Mouse (Mus musculus): ENCODE data around the gene Mef2a. TPM values are rescaled to one million over a fixed set of nuclear protein-coding genes. Genes with fewer than 3 reads are reported as not detected.
"Not testable (repeated sequence)": the region's sequence is repeated elsewhere in the genome, so short reads cannot be mapped to it uniquely, and the experiment has no call there.

Mef2a gene
- polyA plus RNA-seq, 1 experiment, result 45.3 TPM

DNA sequence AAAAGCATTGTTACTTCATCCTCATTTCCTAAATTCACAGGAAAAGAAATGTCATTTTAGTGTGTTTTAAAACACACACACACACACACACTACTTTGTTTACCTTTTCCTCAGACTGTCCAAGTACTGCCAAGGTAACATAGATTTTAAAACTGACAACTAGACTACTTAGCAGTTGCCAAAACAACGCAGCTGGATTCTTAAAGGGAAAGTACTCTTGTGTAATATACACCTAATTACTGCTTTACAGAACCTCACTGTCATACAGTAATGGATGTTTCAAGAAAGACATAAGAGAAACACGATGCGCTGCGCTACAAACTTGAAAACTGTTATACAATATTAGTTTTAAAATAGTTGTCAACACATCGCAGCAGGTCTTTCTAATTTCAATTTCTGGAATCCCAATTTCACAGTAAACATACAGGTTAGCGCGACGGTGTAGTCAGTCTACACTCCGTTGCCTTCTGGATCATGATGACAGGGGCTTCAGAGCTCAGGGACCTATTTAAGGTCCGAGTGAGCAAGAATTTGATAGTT lies 1.2 kb downstream of the Mef2a start:
- DNase-seq (ENCODE audit: low read depth), result no peak

DNA sequence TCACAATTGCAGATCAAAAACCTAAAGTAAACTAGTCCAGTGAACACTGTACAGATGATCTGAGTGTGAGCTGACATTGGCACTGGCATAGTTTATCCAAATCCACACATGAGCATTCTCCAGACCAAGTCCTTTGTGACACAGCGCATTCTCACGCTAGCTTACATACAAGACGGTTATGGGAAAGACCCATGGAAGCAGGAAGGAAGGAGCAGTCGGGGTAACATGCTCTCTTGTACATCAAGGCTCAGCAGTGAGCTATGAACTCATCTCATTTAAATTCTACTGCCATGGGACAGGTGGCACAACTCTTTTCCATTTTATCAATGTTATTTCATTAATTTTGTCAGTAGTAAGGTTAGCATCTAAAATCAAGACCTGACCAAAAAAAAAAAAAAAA lies 3.0 kb downstream of the Mef2a start:
- DNase-seq (ENCODE audit: low read depth), result no peak

DNA sequence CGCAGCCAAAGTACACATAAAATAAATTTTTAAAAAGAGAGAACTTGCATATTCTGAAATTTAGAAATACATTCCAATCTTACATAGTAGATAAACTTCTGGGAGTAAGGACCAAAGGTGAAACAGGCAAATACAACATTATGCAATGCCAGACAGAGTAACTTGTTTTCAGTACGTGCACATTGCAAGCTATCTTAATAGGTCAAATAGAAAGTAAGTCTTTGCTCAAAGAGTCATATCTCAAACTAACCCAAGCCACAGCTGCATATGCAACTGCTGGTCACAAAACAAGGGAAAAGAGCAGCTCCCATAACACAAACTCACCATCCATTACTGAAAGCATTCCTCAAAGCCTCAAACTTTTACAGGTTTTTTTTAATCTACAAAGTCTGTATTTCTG lies 4.3 kb downstream of the Mef2a start:
- no peak for DNase-seq (ENCODE audit: low read depth)

DNA sequence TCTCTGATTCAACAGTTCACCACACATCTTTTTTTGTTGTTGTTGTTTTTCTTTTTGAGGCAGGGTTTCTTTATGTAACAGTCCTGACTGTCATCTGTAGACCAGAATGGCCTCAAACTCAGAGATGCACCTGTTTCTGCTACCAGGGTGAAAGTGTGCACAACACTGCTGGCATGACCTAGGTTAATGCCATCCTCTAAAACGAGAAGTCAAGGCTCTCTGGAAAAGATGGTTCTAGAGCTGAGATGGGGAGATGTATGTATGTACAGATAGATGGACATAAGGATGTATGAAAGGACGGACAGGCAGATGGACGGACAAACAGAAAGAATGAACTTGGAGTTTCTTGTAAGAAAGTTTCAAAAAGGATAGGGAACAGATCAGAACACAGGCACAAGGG lies 12.1 kb downstream of the Mef2a start:
- no peak for DNase-seq (ENCODE audit: low read depth)

DNA sequence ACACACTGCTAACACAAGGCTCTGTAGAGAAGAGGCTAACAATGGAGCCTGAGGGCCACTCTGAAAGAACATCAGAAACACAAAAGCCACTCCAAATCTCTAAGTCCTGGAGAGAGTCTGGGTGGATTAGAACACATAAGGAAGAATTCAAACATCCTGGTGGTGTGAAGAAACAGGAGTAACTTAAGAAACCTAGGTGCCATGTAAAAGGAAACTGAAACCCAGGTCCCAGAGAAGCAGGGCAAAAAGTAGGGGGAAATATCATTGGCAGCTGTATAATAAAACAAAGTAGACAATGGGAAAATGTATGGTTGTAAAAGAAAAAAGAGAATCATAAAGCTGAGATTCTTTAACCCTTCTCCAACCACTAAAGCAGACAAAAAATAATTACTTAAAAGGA lies 12.8 kb downstream of the Mef2a start:
- DNase-seq (ENCODE audit: low read depth), result no peak

DNA sequence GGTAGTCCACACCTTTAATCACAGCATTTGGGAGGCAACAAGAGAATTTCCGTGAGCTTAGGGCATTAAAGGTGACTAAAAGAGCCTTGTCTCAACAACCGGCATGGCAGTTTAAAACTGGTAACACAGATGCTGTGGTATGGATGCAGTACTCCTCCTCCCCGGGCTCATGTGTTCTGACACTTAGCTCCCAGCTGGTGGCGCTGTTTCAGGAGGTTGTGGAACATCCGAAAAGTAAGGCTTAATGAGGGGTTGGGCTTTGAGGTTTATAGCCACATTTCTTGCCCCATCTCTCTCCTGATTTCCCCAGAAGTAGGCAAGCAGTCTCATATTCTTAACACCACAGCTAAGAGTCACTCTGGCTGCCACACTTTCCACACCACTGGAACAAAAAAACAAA lies 16.8 kb downstream of the Mef2a start:
- no peak for DNase-seq (ENCODE audit: low read depth)

DNA sequence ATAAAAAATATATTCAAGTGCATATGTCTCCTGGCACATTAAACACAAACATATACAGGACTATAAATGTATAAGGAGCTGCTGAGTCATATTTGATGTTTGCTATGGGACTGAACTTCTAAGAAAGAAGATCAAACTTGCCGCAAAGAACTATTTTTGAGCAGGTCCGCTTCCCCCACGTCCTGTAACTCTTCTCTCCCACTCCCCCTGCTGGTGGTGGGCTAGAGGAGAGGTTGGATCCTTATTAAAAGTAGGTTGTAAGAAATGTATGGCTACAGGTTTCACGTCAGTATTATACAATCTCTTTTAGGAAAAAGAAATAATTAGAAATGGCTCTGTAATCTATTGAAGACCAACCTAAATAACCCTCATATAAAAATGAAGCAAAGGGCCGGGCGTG lies 19.0 kb downstream of the Mef2a start:
- DNase-seq (ENCODE audit: low read depth), result no peak

DNA sequence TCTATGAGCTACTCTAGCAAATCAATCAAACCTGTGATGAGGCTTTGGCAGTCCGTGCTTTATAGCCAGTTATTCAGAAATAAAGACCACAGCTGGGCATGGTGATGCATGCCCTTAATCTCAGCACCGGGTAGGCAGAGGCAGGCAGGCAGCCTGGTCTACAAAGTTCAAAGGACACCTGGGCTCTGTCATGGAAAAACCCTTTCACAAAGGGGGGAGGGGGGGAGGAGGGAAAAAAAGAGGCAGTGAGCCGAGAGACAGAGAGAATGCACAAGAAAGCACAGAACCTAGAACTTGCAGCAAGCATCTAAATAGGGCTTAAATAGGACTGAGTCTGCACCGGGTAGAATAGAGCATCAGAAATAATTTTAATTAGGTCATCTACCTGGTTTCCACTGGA lies 19.7 kb downstream of the Mef2a start:
- DNase-seq (ENCODE audit: low read depth), result no peak

DNA sequence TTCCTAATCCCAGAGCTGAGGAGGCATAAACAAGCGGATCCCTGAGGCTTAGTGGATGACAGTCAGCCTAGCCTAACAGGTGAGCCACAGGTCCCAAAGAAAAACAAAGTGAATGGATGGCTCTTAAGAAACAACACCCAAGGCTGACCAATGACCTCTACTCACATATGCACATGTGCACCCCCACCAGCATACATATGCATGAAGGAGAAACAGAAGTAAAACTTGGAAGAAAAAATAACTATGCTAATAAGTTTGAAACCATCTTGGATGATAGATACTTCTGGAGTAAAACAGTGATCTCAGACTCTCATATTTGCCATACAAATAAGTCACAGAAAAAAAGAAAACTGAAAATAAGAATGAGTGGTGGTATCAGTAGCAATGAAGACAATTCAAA lies 28.2 kb downstream of the Mef2a start:
- DNase-seq (ENCODE audit: low read depth), result no peak

DNA sequence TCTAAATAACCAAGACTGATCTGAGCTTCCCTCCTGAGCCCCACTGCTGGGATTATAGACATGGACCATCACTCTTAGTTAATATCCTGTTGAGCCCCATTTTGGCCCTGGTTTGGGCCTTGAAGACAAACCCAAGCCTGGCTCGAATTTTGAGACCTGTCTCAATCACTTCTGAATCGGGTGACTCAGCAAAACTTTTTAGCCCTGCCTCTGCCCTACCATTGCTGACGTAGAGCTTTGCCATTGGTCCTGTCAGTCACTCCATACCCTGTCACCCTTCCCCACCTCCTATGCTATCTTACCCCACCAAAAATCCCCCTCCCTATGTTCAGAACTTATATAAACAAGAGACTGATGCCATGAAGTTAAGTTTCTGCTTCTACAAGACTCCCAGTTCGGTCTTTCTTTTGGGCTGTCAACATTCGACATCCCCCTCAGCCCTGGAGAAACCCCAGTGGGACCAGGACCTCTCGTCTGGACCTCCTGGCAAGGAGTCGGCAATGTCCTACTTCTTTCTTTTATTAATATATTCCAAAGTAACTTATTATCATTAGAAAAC lies 30.5 kb downstream of the Mef2a start:
- DNase-seq (ENCODE audit: low read depth), result no peak

DNA sequence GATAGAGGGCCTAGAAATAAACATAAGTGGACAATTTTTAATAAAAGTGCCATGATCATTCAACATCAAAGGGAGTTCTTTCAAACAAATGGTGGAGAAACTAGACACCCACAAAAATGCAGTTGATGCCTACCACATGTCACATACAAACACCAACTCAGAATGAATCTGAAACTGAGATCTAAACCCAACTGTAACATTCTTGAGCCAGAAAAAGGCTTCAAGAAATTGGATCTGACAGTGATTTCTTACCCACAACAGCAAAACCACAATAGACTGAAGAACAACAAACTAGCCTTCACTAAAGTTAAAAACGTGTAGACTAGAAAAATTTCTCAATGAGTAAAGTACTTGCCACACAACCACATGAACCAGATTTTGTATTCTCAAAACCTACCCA lies 52.3 kb downstream of the Mef2a start:
- no peak for DNase-seq (ENCODE audit: low read depth)

DNA sequence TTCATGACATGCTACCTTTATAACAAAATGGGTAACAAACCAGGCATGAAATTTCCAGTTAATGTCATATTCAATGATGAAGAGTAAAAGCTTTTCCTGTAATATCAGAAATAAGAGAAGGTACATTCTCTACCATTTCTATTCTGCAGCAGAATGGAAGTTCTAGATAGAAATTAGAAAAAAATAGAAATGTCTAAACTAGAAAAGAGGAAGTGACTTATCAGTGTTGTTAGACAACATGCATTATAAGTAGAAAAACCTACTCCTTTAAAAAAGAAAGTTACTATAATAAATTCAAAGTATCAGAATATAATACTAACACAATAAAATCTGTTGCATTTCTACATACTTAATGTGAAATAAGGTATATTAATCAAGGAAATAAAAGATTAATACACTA lies 54.0 kb downstream of the Mef2a start:
- no peak for DNase-seq (ENCODE audit: low read depth)

DNA sequence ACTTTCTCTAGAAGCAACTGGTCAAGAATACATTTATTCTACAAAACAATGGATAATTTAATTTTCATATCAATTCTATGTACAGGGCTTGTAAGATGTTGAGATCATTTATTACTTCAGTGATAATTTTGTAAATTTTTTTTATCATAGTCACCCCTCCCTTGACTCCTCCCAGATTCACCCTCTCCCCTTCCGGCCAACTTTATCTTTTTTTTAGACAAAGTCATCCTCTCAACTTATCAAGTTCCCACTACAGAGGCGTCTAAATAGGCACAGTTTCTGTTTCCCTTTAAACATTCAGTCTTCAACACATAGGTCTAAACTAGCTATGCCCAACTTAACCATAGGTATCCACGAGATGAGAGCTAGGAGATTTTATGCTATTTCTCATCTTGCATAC lies 59.5 kb downstream of the Mef2a start:
- DNase-seq (ENCODE audit: low read depth), result no peak

DNA sequence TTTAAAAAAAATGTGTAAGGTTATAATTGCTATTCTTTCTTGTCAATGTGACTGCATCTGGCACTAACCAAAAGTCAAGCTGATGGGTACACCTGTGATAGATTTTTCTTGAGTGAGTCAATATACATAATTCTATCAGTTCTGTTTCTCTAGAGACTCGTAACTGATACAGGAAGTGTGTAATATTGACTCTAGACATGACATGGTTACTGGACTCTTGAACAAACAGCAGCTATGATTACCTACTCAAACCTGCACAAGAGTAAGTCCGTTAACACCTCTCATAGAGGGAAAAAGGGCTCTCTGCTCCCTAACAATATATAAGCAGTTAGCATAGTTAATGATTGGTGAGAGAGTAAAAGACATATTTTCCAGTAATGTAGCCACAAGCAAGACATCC lies 62.5 kb downstream of the Mef2a start:
- no peak for DNase-seq (ENCODE audit: low read depth)

DNA sequence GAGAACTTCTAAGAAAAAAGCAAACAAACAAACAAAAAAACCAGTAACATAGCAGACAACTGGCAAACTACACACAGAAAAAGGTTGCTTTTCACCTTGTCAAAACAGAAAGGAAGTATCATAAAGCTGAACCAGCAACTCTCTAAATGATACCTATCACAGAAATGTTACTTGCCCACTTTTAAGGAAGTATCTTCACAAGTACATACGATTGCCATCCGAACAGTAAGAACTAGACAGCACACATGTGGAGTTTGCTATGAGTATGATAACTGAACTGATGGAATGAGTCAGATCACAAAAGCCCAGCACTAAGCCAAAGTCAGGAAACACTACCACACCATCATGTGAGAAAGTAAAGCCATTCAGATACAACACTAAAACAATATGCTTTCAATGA lies 64.6 kb downstream of the Mef2a start:
- DNase-seq (ENCODE audit: low read depth), result no peak

DNA sequence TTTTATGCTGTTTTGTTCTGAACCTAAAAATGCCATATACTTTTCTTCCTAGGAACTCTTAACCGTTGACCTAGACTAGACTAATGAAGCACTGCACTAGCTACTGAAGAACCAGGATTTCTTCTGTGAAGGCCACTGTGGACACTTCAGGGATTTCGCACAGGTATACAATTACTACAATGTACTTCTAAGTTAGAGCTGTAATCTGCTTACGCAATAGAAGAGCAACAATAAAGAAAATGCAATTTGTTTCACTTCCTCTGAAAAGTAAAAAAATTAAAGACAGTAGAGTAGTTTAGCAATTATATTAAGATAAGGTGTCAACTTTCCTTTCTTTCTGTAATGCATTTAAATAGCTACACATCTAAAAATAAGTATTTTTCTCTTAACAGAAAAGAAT lies 65.6 kb downstream of the Mef2a start:
- DNase-seq (ENCODE audit: low read depth), result no peak

DNA sequence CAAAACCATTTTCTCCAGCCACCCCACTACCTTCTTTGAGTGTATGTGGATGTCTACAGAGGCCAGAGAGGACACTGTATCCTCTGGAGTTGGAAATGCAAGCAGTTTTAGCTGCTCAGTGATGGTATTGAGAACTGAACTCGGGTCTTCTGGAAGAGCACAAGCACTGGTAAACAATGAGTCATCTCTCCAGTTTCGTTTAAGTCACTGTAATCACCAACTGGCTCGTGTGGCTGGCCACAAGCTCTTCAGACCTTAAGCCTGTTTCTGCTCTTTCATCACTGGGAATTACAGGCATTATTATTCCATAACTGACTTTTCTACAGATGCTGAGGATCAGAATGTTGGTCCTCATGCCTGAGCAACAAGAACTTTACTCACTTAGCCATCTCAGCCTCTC lies 67.7 kb downstream of the Mef2a start:
- no peak for DNase-seq (ENCODE audit: low read depth)

DNA sequence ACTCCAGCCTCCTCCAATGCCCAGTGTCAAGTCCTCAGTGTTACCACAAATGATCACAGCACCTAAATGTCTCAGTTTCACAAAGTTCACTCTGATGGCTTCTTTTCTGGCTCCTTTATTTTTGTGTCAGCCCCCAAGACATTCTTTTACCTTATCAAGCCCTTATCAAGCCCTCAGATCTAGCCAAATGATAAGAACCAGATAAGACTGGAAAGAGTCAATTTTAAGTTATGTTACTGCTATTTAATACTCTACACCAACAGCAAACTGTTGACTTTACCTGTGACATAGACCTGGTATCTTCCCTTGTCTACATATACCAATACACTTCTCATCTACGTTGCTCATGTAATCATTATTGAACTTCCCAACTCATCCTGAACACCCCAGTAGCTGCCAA lies 76.2 kb downstream of the Mef2a start:
- DNase-seq (ENCODE audit: low read depth), result no peak

DNA sequence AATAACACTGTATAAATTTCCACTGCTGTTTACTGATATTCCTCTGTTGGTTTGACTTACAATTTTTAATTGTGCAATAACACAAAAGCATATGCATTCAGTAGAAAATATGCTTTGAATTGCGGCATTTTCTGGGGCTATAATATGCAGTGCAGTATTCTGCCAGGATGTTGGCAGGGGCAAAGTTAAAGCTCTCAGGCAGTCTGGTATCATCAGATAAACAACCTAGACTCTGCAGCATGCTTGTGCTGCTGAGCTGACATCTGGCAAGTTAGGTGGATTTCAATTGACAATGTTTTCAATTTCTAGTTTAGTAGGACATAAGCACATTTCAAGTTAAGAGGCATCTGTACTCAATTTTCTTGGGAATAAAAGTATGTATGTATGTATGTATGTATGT lies 81.3 kb downstream of the Mef2a start:
- no peak for DNase-seq (ENCODE audit: low read depth)

DNA sequence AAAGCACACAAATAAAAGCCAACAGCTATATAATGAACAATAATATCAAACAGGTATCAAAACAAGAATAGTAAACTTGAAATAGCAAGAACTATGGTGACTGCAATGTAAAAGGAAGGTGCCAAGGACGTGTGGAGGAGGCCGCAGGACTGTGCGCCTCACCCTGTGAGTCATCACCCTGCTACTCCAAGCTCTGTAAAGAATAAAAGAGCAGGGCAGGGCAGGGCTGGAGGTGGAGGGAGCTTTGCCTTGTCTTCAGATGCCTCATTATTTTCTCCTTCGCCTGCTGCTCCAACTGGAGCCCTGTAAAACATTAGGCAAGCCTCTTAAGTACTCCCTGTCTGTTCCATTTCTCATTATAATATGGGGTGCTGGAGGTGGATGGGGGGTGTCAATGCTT lies 85.2 kb downstream of the Mef2a start:
- no peak for DNase-seq (ENCODE audit: low read depth)

DNA sequence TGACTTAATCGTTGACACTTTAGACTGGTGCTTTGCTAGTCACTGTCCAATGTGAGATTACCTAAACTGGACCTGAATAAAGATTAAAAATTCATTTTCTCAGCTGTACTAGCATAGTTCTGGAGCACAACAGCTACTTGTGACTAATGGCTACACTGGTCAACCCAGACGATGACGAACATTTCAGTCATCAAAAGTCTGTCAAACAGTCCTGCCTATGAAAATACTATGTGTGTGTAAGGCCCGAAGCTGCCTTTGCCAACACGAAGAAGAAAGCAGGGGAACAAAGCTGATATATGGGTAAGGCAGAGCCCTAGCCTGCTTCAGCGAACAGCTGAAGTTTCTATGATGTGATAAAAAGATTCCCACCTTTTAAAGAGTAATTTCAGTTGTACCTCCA lies 89.1 kb downstream of the Mef2a start:
- DNase-seq (ENCODE audit: low read depth), result no peak

DNA sequence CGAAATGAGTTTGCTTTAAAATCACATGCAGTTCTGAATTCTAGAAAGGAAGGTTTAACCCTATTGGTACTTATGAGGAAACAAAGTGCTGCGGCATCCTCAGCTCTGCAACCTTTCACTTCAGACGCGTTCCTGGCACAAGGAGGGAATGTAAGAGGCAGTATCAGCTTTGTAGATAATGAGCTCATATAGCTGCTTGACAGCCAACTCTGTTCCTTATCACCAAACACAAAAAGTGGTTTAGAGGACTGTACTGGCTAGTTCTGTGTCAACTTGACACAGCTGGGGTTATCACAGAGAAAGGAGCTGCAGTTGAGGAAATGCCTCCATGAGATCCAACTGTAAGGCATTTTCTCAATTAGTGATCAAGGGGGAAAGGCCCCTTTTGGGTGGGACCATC lies 102.2 kb downstream of the Mef2a start:
- not testable (repeated sequence) for DNase-seq (ENCODE audit: low read depth)

DNA sequence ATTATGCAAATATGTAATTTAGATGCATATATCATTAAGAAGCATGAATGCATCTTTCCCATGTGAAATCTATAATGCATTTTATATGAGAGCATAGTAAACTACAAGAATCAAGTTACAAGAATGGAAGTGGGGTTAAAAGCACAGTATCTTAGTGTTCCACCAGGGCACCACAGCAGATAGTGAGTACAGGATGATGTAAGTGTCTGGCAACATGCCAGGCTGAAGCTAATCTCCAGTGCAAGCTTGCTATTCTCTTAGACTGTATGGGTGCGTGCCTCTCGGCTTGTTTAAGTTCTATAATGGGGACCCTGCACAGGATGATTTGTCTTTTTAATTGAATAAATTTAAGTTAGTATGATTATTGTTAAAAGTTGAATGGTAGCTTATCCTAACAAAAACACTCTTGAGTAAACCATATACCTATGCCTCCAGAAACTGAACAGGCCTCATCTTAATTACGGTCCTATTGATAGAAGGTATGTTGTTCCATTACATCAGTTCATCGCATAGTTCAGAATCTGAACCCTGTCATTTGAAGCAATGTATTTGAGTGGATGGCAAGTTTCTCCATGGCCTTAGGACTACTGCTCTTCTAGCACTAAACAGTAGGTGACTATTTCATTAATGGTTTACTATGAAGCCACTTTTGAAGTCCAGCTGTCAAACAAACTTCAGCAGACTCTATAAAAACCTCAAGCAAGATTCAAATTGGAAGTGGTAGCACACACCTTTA lies 112.7 kb downstream of the Mef2a start:
- DNase-seq (ENCODE audit: low read depth), result no peak

DNA sequence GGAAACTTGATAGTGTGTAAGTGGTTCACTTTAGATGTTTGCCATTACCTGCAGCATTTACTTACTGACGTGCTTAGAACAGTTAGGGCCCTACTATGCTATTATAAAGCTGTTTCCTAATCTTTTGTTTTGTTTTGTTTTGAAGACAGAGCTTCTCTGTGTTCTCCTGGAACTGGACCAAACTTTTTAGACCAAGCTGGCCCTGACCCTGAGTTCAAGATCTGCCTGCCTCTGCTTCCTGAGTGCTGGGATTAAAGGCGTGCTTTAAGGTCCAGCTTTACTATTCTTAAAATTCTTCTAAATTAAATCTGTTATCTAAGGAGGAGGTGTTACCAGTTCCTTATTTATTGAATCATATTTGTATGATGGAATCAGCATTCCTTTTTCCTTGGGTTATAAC lies 126.6 kb downstream of the Mef2a start:
- DNase-seq (ENCODE audit: low read depth), result no peak

All from gonadal fat pad, adult 2 months (tissue).